Mouse (Mus musculus): ENCODE measurements at regions not wholly inside any gene's neighbourhood (a gene's known extent, or its start where the extent isn't known, plus 50 kb on each side); places are given as distances from the start of the nearest gene placed in this dataset.
"Not testable (repeated sequence)": the region's sequence is repeated elsewhere in the genome, so short reads cannot be mapped to it uniquely, and the experiment has no call there.

DNA sequence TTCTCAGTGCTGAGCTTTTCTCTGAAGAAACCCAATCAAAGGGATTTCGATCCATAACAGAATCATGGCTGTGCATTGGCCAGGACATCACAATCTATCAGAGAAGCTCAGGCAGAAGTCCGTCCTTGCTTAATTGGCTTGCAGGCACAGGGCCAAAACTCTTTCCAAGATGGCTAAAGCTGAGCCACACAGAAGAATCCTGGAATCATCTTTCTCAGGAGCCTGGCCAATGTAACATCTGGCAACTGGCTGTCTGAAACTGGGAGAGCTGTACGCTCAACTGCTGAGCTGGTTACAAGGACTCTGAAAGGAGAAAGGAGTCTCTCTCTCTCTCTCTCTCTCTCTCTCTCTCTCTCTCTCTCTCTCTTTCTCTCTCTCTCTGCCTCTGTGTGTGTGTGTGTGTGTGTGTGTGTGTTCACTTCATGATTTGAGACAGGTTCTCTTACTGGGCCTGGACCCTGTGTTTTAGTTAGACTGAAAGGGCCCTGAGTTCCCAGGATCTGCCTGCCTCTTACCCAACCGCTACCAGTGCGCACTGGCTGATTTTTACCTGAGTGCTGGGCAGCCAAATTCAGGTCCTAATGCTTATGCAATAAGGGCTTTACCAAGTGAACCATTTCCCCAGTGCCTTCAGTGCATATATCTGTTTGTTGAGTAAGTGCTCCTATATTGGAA, 333.3 kb upstream of the Cwc22 start:
- peak; percentile 18 for DNase-seq (ENCODE audit: low spot score)

DNA sequence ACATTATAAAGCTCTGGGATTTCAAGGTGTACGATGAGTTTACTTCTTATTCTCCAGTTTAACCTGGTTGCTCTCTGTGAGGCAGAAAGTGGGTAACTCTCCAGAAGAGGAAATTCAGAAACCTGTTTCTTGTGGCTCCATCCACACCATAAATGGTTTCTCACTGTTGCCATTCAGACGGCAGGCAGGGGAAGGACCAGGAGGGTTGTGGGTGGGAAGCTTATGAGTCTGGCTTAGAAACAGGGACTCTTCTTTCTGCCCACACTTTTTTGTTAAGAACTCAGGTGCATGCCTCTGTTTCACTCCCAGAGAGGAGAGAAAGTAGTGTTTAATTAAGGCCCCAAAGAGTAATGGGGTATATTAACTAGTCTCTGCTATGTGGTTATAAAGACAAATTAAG, 332.5 kb upstream of the Cwc22 start:
- no peak for DNase-seq (ENCODE audit: low spot score)

DNA sequence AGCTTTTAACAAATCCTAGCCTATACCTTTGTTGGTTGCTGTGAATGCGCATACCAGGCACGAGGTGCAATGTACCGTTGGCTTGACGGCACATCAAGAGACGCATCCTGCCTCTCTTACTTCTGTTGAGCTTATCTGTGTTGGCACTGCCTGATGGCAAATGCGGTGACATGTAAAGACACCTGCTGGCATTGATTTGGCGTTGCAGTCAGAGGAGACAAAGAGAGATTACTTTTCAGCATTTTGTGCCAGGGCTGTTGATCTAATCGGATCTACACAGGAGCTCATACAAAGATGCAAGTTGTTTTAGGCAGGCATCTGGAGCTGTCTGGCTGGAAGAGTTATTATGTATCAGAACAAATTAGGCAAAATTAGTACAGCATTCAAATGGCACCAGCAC, 331.5 kb upstream of the Cwc22 start:
- DNase-seq (ENCODE audit: low spot score) = no peak

DNA sequence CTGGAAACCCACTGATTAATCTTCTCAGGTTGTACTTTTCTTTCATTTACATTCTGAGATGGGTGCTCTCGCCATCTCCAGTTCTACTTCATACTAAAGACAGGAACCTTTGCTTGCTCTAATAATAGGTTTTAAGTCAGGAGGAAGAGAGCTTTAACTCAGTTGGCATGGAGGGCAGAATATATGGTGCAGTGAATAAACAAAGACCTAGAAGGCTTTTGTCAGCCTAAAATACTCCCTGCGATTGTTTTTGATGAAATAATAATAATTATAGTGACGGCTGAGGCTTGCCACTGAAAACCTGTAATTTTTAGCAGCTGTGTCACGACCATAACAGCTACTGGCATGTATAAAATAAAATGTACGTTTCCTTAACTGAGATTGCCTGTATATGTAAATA, 327.9 kb upstream of the Cwc22 start:
- no peak for DNase-seq (ENCODE audit: low spot score)

DNA sequence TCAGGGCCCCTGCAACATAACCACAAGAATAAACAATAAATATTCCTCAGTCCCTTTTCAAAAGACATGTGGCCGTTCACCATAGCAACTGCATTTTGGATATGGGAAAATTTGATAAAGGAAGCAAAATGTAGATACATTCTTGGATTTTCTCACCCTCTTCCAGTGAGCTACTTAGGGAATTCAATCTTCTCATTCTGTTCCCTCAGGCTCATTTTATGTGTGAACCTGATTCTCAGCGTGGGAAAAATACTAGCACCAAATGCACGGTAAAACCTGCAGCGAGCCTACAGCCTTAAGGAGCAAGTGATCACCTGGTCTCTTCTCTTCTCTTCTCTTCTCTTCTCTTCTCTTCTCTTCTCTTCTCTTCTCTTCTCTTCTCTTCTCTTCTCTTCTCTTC, 322.5 kb upstream of the Cwc22 start:
- DNase-seq (ENCODE audit: low spot score) = no peak

DNA sequence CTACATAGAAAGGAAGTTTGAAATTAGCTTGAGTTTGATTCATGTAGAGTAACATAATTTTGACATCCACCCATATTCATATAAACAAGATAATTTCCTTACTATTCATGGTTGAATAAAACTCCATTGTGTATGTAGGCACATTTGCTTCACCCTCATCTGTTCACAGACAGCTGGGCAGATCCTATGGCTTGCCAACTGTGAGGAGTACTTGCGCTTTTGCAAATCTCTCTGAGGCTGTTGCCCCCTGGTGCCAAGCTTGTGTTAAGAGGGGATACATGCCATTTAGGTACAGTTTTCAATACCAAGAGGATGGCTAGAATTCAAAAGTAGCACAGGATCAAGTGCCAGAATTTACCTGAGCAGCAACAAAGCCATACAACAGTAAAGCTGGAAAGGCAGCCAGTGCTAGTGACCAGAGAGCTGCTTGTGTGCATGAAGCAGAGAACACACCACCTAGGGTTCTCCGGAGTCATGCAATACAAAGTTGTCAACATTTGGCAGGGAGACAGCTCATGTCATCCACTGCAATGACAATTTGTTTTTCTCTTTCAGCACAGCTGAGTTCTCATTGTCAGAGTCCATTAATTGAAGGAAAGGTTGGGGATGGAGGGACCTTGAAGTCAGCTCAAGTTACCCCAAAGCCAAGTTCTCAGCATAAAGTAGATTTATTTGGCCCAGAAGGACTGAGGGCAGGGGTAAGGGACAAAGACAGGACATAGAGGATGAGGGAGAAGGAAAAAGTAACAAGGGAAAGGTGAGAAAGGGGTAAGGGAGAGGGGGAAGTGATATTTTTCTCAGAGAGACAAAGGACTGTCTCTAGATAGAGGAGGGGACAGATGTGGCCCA, 321.6 kb upstream of the Cwc22 start:
- DNase-seq (ENCODE audit: low spot score) = no peak

DNA sequence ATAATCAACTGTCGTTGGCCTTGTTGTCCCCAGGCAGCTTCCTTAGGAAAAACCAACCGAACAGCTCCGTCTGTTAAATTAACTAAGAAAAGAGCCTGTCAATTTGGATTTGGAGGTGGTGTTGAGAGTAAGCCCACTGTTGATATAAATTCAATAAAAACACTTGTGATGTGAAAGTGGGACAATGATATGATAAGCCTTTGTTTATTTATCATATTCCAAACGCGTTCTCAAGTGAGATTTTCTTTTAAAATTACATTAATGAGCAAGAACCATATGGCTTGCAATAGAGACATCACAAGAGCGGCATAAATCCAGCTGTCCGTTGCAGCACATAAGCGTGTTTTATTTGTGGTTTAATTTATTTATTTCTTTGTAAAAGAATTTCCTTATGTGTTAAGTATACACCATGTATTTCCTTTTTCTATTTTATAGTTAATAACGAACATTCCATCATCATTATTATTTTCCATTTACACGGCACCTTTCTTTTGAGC, 307.5 kb upstream of the Cwc22 start:
- DNase-seq (ENCODE audit: low spot score) = no peak

DNA sequence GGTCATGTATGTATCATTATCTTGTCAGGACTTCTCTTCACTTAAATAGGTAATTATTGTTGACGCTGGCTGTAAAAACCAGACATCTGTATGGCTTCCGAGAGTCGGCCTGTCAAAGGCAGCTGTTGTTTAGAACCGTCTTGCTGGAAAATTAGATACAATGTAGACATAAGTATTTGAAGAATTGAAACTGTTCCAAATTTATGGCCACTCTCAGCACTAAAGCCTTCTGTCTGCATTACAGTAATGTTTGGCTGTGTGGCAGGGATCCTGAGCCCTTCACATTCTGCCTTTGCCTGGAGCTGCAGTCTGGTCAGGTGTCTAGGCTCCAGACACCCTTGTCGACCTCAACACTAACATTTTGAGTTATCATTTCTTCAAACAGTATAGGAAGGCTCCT, 300.2 kb upstream of the Cwc22 start:
- no peak for DNase-seq (ENCODE audit: low spot score)

DNA sequence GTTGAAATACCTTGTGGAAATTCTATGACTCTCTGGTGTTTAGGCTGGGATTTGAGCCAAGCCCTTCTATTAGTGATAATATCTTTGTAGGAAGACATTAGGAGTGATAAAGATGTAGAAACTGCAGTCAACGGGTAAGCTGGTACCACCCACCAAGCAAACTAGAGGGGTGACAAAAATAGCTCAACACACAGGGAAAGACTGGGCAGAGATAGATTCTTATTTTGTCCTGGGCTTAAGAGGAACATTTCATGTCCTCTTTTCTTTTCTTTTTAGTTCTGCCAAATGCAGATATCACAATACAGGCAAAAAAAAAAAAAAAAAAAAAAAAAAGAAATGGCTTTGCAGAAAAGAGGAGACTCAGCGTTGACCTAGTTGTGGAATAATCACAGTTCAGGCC, 294.1 kb upstream of the Cwc22 start:
- no peak for DNase-seq (ENCODE audit: low spot score)

DNA sequence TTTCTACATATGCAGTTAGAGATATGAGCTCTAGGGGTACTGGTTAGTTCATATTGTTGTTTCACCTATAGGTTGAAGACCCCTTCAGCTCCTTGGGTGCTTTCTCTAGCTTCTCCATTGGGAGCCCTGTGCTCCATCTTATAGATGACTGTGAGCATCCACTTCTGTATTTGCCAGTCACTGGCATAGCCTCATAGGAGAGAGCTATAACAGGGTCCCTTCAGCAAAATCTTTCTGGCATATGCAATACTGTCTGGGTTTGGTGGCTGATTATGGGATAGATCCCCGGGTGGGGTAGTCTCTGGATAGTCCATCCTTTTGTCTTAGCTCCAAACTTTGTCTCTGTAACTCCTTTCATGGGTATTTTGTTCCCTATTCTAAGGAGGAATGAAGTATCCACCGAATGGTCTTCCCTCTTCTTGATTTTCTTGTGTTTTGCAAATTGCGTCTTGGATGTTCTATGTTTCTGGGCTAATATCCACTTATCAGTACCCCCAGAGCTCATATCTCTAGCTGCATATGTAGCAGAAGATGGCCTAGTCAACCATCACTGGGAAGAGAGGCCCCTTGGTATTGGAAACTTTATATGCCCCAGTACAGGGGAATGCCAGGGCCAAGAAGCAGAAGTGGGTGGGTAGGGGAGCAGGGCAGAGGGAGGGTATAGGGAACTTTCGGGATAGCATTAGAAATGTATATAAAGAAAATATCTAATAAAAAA, 279.4 kb upstream of the Cwc22 start:
- DNase-seq (ENCODE audit: low spot score) = not testable (repeated sequence)

DNA sequence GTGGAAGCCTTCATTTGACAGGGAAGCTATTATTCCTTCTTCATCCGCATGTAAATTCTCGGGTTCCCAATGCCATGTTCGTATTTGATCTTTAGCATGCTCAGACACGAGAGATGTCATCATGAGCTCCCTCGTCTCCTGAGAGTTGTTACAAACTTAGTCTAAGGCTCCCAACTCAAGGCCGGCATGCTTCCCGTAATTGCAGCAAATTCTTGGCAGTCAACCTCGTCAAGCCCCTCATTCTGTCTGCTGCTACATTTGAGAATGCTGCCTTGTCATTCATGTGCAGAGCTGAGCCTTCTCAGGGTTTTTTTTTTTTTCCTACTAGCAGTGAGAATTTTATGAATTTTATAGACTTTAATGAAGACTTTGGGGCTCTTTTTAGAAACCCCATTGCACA, 268.3 kb upstream of the Cwc22 start:
- no peak for DNase-seq (ENCODE audit: low spot score)

DNA sequence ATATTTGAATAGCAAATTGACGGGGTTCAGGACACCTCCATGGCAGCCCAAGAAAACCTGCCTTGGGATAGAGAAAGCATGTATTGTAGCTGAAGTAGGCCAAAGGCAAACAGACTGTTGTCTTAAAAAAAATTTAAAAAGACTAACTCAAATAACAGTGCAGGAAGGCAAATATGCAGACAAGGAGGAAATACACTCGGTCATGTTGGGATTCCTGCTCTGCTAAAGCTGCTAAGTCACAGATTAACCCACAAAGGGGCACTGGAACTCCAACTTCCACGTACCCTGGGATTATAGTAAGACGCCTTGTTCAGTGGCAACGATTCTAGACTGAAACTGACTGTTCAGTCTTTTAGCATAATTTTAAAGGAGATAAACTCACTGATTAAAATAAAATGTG, 258.9 kb upstream of the Cwc22 start:
- no peak for DNase-seq (ENCODE audit: low spot score)

DNA sequence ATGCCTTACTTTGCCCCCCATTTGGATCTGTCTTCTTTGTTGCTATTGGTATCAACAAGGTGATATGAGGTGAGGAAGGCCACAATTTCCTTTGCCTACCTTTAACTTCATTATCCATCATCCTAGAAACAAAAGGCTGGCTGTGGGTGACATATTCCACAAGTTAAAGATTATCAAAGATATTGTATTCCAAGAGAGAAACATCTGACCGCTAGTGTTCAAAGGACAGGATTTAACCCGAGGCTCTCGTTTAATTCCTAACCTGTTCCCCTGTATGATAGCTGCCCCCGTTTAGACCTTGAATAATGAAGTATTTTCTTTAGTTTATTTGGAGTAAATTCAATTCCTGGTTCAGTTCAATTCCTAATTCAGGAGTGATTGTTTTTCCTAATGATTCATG, 249.8 kb upstream of the Cwc22 start:
- no peak for DNase-seq (ENCODE audit: low spot score)

DNA sequence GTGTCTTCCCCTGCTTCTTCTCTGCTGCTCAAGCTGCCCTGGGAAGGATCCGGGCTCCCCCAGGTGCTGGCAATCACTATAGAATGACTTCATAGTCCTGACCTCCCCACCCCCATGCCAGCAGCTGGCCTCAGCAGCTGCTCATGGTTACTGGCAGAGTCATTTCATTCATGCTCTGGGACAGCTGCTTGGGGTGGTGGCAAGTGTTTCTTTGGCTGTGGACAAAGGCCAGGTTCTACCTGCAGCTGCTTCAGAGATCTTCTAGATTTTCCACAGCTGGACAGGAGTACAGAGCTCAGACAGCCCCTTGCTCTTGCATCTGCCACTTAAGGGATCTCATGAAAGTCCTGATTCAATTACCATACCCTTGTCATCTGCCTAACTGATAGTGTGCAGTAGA, 243.4 kb upstream of the Cwc22 start:
- DNase-seq (ENCODE audit: low spot score) = peak; percentile 2

DNA sequence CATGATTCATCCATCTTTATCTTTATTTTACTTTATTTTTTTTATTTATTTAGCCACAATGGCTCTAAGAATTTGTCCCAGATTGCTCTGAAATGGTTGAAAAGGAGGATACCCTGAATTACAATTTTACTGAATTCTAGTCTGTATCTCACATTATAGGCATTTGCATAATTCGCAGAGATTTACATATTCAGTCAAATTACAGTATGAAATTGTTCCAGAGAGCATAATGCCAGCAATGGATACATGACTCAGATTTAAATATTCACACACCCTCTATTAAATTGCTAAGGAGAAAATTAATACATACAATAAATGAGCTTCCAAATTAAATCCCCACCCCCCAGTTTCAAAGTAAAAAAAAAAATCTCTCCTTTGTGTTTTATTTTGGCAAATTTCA, 238.8 kb upstream of the Cwc22 start:
- no peak for DNase-seq (ENCODE audit: low spot score)

DNA sequence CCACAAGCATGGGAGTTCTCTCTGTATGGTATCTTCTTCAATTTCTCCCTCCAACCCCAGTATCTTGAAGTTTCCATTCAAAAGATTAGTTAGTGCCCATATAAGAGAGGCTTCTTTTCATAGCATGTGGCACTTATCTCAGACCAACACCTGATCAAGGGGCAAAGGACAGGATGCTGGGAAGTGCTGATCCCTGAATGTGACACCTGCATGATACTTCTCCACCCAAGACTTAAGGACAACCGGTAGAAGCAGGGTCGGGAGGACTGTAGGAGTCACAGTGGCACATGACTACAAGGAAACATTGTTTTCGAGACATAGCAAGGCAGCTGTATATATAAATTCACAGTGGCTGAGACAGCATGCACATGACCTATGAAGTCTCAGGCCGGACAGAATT, 227.6 kb upstream of the Cwc22 start:
- no peak for DNase-seq (ENCODE audit: low spot score)

DNA sequence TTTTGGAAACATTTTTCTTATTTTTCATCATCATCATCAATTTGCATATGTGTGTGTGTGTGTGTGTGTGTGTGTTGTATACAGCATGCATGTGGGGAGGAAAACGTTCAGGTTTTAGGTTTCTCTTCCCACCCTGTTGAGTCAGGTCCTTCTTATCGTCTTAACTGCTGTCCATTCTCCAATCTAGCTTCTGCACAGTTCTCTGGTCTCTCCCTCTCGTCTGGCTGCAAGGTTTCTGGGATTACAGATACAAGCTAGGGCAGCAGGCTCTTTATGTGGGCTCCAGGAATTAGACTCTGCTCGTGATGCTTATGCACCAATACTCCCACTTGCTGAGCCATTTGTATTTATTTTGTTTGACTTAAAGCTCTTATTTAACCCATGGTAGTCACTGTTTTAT, 226.6 kb upstream of the Cwc22 start:
- DNase-seq (ENCODE audit: low spot score) = no peak

DNA sequence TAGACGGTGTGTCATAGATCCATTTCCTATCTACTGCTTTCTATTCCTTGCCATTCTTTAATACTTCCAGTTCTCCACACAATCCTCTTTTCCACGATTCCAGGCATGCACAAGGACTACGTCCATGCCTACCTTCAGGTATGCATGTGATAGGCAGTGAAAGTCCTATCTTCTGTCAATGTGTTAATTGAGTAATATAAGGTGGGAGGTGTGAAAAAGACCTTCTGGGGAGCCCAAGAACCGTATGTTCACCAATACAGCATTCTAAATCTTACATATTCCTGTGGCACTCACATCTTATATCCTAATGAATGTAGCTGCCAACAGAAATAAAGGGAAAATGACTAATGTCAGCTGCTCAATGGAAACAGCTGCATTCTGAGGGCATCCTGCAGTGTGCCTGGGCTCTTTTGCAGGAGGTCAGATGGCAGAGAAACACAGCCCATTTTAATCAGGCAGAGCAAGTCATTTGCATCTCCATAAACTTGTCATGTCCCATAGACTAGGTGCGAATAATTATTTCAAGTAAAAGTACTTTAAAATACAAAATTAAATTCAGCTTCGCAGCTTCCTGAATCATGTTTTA, 224.1 kb upstream of the Cwc22 start:
- DNase-seq (ENCODE audit: low spot score) = no peak

DNA sequence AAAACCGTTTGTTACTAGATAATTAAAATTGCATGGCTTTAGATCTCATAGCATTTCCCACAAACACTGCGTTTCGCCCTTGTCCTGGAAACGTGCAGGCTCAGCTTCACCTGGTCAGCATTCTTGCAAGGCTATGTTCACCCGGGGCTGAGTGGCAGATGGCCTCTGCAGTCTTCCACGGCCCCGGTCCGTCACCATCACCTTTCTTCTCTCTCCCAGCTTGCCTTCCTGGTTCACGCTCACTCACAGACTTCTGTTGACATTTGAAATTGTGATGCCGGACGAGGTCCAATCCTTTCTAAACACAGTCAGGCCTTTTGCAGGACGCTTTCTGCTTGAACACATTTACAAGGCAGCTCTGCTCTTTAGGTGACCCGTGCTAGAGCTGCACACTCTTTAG, 219.3 kb upstream of the Cwc22 start:
- DNase-seq (ENCODE audit: low spot score) = peak; percentile 2

DNA sequence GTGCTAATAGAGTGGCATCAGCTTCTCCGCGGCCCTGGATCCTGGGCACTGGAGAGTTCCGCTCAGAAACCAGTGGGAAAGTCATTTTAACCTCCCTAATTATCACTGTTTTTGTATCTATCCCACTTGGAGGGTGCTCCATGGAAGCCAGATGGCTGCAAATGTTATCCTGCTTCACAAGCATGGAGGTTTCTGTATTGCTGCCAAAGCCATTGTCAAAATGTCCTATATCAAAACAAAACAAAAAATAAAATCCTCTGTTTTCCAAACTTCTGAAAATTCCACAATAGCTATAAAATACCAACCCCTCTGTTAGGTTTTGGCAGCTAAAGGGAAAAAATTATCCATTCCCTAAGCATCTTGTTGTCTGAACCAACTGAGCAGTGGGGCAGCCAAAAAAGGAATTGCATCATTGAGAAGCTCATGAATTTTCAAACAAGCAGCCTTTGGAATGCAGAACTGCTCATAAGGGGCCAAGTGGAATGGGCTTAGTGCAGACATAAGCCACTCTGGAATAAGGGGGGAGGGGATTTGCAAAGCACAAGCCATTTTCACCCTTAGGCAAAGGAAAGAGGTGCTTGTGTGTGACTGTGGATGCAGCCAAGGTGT, 213.8 kb upstream of the Cwc22 start:
- peak; percentile 2 for DNase-seq (ENCODE audit: low spot score)

DNA sequence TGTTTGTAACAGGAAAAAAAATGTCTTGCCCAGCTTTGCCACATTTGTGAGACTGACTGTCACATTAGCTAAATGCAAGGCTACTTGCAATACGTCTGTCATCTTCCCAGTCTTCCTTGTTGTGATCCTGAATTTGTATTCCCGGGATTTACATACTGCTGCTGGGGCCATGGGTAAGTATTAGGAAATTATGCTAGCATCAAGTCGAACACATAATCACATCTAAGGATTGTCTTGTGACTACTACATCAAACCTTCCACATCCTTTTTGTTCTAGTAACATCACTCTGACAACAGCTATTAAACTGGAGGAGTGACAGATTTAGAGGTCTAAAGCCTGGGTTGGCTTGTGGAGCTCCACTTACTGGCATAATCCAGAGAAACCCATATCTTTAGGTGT, 164.2 kb upstream of the Cwc22 start:
- no peak for DNase-seq (ENCODE audit: low spot score)

DNA sequence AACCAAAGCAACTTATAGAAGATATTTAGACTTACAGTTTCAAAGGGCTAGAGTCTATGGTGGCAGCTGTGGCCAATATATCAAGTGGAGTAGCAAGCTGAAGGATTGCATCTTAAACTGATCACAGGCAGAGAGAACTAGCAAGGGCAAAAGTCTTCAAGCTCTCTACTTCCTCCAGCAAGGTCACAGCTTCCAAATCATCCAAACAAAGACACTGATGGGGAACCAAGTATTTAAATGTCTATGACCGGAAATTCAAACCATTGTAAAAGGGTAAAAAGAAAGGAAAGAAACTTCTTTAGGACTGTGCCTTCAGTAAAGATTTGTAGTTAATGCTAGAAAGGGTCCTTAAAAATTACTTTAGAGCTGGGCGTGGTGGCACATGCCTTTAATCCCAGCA, 149.4 kb upstream of the Cwc22 start:
- no peak for DNase-seq (ENCODE audit: low spot score)

All from yolk sac, embryonic 10.5 days (tissue).